Mouse (Mus musculus) cerebellum, adult 11-12 months (tissue): ENCODE data around the gene Atp8a2.

Experiments
- DNase-seq: peaks from one replicate; pipeline ENCODE4 v3.0.0; 2022

Gene Atp8a2

GRCm38 (mm10) chr14:59695160-59695559 is 501.8 kb downstream of the Atp8a2 start:
- no peak for DNase-seq

- DNase-seq, result no peak
Measured at GRCm38 (mm10) chr14:59692164-59692563, 504.8 kb downstream of the Atp8a2 start.

GRCm38 (mm10) chr14:59691402-59691801 is 505.6 kb downstream of the Atp8a2 start:
- no peak for DNase-seq

- DNase-seq, result no peak
Measured at GRCm38 (mm10) chr14:59690954-59691353, 506.0 kb downstream of the Atp8a2 start.

GRCm38 (mm10) chr14:59689596-59689995 is 507.4 kb downstream of the Atp8a2 start:
- DNase-seq, result no peak

- DNase-seq, result no peak
Measured at GRCm38 (mm10) chr14:59686229-59686628, 510.8 kb downstream of the Atp8a2 start.

- DNase-seq, result no peak
Measured at GRCm38 (mm10) chr14:59685343-59685742, 511.6 kb downstream of the Atp8a2 start.

- DNase-seq, result no peak
Measured at GRCm38 (mm10) chr14:59681906-59682305, 515.1 kb downstream of the Atp8a2 start.

GRCm38 (mm10) chr14:59677598-59678003 is 519.4 kb downstream of the Atp8a2 start:
- no peak for DNase-seq

GRCm38 (mm10) chr14:59675330-59675729 is 521.6 kb downstream of the Atp8a2 start:
- no peak for DNase-seq

GRCm38 (mm10) chr14:59674556-59674955 is 522.4 kb downstream of the Atp8a2 start:
- no peak for DNase-seq

GRCm38 (mm10) chr14:59672893-59673515 is 524.0 kb downstream of the Atp8a2 start:
- DNase-seq, result no peak

- DNase-seq, result no peak
Measured at GRCm38 (mm10) chr14:59657098-59657497, 539.9 kb downstream of the Atp8a2 start.

GRCm38 (mm10) chr14:59656591-59656990 is 540.4 kb downstream of the Atp8a2 start:
- DNase-seq, result no peak

GRCm38 (mm10) chr14:59649337-59649736 is 547.6 kb downstream of the Atp8a2 start:
- DNase-seq, result no peak

- no peak for DNase-seq
Measured at GRCm38 (mm10) chr14:59648611-59649010, 548.4 kb downstream of the Atp8a2 start.

GRCm38 (mm10) chr14:59646826-59647697 is 549.9 kb downstream of the Atp8a2 start:
- no peak for DNase-seq

- DNase-seq, result no peak
Measured at GRCm38 (mm10) chr14:59644896-59645295, 552.1 kb downstream of the Atp8a2 start.

GRCm38 (mm10) chr14:59644166-59644565 is 552.8 kb downstream of the Atp8a2 start:
- no peak for DNase-seq

- DNase-seq, result no peak
Measured at GRCm38 (mm10) chr14:59643582-59643981, 553.4 kb downstream of the Atp8a2 start.

GRCm38 (mm10) chr14:59641856-59642255 is 555.1 kb downstream of the Atp8a2 start:
- no peak for DNase-seq

- DNase-seq, result no peak
Measured at GRCm38 (mm10) chr14:59638906-59639703, 557.9 kb downstream of the Atp8a2 start.

- DNase-seq, result no peak
Measured at GRCm38 (mm10) chr14:59633988-59634387, 563.0 kb downstream of the Atp8a2 start.
